Mouse (Mus musculus) cerebellum, adult 18-20 months (tissue): Measurements from ENCODE around the gene Tbcb.
"Not testable (repeated sequence)": the region's sequence is repeated elsewhere in the genome, so short reads cannot be mapped to it uniquely, and the experiment has no call there.

ENCODE experiments used
- DNase-seq, 2 experiments: peaks; one replicate each; pipeline ENCODE4 v3.0.0; 2021

Tbcb gene

DNA sequence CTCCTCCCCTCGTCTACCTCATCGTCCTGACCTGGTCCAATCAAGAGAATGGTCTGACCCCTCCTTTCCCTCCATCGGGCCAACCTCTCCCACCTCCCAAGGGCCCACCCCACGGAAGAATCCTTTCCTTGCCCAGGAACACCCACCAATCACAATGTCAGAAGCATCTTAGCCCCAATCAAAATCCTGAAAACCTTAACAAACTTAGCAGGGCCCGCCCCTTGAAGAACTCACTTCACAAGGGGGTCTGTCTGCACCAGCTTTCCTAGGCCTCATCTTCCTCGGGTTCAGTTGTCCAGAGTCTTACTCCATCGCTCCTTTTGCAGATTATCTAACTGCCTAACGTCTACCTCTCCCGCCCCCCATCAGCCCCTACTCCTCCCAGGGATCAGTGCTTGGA, 39.1 kb downstream of the Tbcb start:
- DNase-seq: no peak

DNA sequence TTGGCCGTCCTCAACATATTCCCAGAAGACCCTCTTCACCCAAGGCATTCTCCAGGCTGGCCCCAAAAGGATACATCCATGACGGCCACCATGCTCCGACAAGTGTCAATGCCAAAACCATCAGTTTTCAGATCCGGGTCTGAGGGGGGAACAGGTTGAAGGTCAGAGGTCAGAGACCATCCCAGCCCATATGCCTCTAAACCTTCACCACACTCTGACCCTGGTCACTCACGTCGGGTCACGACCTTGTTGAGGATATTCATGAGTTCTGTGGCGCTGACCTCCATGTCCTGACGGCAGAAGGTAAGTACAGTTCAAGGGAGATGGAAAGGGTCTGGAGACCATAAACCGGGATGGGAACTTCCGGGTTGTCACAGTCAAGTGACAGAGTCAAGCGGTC, 40.0 kb downstream of the Tbcb start:
- DNase-seq: no peak

DNA sequence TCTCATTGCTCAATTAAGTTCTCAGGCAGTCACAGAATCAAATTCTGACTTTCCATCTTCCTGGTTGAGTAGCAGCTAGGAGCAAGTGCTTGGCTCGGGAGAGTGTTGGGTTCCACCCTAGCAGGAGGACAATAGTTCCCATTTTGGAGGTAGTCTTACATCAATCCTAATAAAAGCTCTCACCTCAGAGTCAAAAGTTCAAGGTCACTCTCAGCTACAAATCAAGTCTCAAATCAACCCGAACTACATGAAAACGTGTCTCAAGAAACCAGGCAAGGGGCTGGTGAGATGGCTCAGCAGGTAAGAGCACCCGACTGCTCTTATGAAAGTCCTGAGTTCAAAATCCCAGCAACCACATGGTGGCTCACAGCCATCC, 43.0 kb downstream of the Tbcb start:
- DNase-seq: no peak

DNA sequence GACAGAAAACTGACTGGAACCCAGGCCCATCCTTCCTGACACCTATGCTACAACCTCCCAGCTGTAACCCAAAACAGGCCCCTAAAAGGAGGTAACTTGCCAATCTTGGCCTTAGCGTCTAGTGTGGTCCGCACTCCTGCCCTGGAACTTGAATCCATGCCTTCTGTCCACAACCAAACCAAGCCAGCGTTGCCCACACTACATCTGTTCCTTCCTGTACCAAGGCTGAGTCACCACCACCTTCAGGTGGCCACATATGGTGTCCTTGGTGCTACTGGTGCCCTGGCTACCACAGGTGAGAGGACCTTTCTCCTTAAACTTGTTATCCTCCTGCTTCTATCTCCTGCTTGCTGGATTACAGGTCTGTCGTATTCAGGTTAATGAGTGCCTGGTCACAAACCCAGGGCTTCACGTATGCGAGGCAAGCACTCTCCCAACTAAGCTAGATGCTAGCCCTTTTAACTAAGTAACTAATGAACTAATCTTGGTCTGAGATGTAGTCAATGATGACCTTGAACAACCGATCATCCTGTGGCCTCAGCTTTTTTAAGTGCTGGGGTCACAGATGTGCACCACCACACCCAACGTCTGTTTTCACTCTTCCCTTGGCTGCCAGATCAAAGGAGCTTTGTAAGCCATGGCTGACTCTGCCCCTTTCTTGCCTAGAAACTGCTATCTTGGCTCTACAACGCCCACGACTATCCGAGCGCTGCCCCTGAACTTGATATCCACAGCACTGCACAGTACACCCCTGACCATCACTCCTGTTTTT, 43.5 kb downstream of the Tbcb start:
- peak; percentile 42 to 49 for DNase-seq

DNA sequence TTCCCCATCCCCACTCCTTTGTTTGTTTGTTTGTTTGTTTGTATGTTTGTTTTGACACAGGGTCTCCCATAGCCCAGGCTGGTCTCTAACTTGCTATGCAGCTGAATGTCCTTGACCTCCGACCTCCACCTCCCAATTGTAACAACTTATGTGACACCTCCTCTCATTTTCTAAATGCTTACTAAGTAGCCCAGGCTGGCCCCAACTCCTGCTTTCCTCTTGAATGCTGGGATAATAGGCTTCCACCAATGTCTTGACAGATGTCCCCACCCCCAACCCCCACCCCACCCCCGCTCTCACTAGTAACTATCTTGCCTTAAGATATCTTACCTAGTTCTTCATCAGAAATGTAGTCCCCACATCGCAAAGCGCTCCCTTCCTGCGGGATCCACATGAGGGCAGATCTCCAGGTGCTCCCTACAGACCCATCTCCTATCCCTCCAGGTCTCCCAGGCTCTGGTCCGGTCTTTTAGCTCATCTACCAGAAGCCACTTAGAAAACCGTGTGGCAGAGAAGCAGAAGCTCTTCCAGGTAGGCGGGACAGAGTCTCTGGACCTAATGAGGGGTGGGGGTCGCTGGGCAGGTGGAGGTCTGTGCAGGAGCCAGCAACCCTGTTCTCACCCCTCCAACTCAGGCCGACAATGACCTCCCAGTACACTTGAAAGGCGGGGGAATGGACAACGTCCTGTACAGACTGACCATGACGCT, 47.3 kb downstream of the Tbcb start:
- DNase-seq: no peak

DNA sequence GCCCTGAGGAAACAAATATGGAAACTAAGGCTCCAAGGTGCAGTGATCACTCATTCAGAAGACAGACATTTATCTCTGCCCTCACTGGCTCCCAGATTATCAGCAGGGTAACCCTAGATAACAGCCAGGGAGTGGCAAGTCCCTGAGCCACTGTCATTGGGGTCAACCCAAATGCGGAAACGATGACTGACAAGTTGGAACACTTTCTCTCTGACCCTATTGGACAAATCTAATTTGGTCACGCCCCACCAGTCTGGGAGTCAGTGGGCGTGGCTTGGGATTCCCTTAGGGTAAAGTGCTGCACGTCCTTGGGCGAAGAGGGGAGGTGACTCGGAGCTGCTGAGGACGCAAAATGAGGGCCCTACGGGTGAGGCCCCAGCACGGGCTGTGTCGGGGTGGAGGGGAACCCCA, 48.2 kb downstream of the Tbcb start, which contains the start of gene Cox7a1:
Gene Cox7a1, plus strand, starts transcription at position 266 of the 411 bp plus-strand sequence.
- DNase-seq: peak; percentile 70 to 75

DNA sequence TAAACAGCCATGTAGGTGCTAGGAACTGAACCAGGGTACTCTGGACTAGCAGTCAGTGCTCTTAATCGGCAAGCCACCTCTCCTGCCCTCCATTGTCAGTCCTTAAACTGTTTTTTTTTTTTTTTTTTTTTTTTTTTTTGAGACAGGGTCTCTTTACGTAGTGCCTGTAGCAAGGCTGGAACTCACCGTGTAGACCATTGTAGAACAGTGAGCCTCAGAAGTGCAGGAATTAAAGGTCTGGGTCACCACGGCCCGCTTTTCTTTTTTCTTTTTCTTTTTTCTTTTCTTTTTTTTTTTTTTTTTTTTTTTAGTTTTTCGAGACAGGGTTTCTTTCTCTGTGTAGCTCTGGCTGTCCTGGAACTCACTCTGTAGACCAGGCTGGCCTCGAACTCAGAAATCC, 48.9 kb downstream of the Tbcb start:
- DNase-seq: not testable (repeated sequence)

DNA sequence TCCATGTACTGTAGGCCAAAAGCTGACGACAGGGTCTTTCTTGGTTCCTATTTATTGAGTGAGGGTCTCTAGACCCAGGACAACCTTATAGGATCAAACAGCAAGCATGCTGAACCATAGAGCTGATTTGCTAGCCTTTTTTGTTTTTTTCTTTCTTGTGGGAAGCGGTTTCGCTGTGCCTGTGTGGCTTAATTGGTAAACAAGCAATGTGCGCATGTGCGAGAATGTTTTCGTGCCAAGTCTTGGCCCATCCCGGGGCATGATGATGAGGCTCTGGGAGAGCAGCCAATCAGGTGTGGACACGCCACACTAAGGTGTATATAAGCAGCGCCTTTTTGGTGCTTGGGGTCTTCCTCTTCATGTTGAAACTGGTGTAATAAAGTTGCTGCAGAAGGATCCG, 50.1 kb downstream of the Tbcb start:
- DNase-seq: peak in 1 of 2 experiments; percentile 42

DNA sequence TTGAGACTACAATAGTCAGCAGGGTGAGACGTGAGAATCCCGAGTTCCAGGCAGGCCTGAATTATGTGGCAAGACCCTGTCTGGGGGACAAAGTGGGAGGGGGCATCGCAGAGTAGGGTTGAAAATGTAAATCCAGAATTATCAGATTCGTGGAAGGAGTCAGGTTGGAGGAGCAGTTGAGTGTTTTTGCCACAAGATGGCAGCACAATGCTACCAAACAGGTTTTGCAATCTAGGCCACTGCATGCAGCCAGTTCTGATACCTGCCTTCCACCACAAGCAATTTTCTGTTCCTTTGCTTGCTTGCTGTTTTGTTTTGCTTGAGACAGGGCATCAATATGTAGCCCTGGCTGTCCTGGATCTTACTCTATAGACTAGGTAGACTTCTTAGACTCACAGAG, 50.8 kb downstream of the Tbcb start:
- peak; percentile 81 to 82 for DNase-seq

DNA sequence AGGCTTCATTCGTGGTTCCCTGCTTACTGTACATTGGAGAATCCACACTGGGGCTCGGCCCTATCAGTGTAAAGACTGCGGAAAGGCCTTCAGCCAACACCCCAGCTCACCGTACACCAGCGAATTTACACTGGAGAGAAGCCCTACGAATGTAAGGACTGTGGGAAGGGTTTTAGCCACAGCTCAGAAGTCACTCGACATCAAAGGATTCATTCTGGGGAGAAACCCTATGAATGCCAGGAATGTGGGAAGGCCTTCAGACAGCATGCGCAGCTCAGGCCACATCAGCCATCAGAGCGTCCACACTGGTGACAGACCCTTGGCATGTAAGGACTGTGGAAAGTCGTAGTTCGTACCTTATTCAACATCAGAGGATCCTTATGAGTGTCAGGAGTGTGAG, 53.8 kb downstream of the Tbcb start:
- no peak for DNase-seq

DNA sequence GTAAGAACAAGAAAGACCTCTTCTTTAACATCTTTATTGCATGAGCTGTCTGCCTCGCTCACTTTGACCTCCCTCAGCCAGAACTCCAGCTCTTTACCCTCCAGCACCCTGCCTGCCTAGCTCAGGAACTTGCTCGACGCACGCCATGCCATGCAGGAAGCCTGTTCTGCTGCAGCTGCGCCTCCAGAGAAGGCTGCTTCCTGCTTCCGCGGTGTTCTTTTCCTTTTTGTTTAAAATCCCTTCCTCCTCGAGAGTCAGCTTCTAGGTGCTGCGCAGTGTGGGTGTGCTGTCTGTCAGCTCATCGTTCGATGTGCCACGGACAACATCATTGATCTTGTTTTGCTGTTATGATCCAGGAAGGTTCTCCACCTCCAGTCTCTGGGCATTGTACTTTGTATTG, 55.6 kb downstream of the Tbcb start:
- no peak for DNase-seq
